Mouse (Mus musculus): ENCODE results near the gene Rubcnl. TPM values are rescaled to one million over a fixed set of nuclear protein-coding genes. Genes with fewer than 3 reads are reported as not detected.

The Rubcnl gene
- polyA plus RNA-seq, 1 experiment = 0.64 TPM

DNA sequence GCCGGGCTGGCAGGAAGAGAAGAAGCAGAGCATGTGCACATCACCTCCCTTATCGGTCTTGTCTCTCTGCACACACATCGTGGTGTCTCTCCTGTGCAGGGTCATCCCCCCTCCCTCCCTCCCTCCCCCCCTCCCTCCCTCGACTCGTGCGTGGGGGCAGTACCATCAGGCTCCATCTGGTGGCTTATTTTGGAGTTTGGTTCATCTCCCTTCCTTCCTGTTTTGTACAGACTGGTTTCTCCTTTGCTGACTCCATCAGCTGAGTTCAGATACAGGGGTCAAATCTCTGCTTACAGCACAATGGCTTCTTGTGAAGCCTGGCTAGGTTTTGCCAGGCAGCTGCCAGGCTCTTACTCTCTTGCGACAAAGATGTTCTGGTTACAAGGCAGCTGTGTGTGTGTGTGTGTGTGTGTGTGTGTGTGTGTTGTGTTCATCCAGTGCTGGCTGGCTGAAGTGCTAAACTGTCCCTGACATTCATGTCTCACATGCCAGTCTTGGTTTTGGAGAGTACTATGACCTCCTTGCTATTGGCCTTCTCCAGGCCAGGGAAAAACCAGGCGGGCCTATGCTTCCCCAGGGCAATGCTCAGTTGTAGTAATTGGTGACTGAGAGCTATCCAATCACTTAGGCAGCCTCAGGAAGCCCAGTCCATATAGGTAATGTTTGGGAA, 4.7 kb upstream of the Rubcnl start:
- Histone ChIP-seq H3K79me2 (ENCODE audit: control insufficient read depth, insufficient read depth) (no peaks in the 10 kb centered on the region), H3K4me2 (ENCODE audit: low read depth) (no peak overlapping the region), H3ac (ENCODE audit: control insufficient read depth, insufficient read length) (no peak overlapping the region), H3K36me3 (ENCODE audit: control insufficient read depth, insufficient read depth) (no peaks in the 10 kb centered on the region), H3K27me3 (ENCODE audit: control insufficient read depth, insufficient read depth, insufficient read length) (no peaks in the 10 kb centered on the region), H3K4me3 (no peak overlapping the region)
- TF ChIP-seq MYOD1 (IDR thresholded peaks at IDR 0.05; ENCODE audit: control insufficient read depth in 1 of 3, insufficient read length in 2 of 3, low read depth in 2 of 3) = peak in 1 of 3 experiments; percentile 19
- TF ChIP-seq MYOG (IDR thresholded peaks at IDR 0.05; ENCODE audit: control insufficient read depth in 1 of 3, insufficient read depth in 1 of 3, insufficient read length in 2 of 3, low read depth in 2 of 3) = peak in 1 of 3 experiments; percentile 19
- TF ChIP-seq MAX (IDR thresholded peaks at IDR 0.05; ENCODE audit: low read depth) = no peak

GRCm38 (mm10) chr14:75016715-75017020, 841 bp downstream of the Rubcnl start:
- Histone ChIP-seq H3K79me2 (ENCODE audit: control insufficient read depth, insufficient read depth) (no peaks in the 10 kb centered on the region), H3K4me3 (peak overlapping the region; percentile 33), H3K4me2 (ENCODE audit: low read depth) (peak overlapping the region; percentile 93), H3ac (ENCODE audit: control insufficient read depth, insufficient read length) (peak overlapping the region; percentile 21), H3K27me3 (ENCODE audit: control insufficient read depth, insufficient read depth, insufficient read length) (no peaks in the 10 kb centered on the region), H3K36me3 (ENCODE audit: control insufficient read depth, insufficient read depth) (no peaks in the 10 kb centered on the region)
- TF ChIP-seq MAX (IDR thresholded peaks at IDR 0.05; ENCODE audit: low read depth) (no peak), POLR2A (IDR thresholded peaks at IDR 0.05; ENCODE audit: insufficient read length, low read depth) (no peak), REST (IDR thresholded peaks at IDR 0.05; ENCODE audit: insufficient read depth, insufficient read length) (no peak), TCF12 (IDR thresholded peaks at IDR 0.05; ENCODE audit: insufficient read depth, poor library complexity, severe bottlenecking) (no peak), USF1 (IDR thresholded peaks at IDR 0.05; ENCODE audit: low read depth) (no peak), TCF3 (IDR thresholded peaks at IDR 0.05; ENCODE audit: insufficient read length, low read depth) (no peak), MYOG (IDR thresholded peaks at IDR 0.05; ENCODE audit: control insufficient read depth in 1 of 3, insufficient read depth in 1 of 3, insufficient read length in 2 of 3, low read depth in 2 of 3) (no peak)

DNA sequence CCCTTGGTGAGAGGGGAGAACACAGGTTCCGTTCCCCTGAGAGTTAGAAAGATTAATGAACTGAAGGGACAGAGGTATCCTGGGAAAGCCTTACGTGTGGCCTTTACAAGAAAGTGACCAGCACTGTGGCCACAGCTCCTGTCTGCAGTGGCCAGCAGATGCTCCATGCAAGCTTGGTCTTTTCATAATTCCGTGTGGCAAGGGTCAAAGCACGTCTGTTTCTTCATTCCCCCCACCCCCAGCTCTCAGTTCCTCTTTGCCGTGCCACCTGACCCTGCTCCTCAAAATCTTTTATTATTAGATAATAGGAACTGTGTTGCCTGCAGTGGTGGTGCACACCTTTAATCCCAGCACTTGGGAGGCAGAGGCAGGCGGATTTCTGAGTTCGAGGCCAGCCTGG, 1.4 kb downstream of the Rubcnl start:
- H3K4me2 ChIP-seq (ENCODE audit: low read depth) = no peak overlapping the region
- no peaks in the 10 kb centered on the region for H3K79me2 ChIP-seq (ENCODE audit: control insufficient read depth, insufficient read depth)
- TF ChIP-seq MYOD1 (IDR thresholded peaks at IDR 0.05; ENCODE audit: control insufficient read depth in 1 of 3, insufficient read length in 2 of 3, low read depth in 2 of 3) = no peak
- no peak for TF ChIP-seq MAX (IDR thresholded peaks at IDR 0.05; ENCODE audit: low read depth)
- no peaks in the 10 kb centered on the region for H3K27me3 ChIP-seq (ENCODE audit: control insufficient read depth, insufficient read depth, insufficient read length)
- H3ac ChIP-seq (ENCODE audit: control insufficient read depth, insufficient read length) = no peak overlapping the region
- H3K4me3 ChIP-seq = no peak overlapping the region
- H3K36me3 ChIP-seq (ENCODE audit: control insufficient read depth, insufficient read depth) = no peaks in the 10 kb centered on the region

DNA sequence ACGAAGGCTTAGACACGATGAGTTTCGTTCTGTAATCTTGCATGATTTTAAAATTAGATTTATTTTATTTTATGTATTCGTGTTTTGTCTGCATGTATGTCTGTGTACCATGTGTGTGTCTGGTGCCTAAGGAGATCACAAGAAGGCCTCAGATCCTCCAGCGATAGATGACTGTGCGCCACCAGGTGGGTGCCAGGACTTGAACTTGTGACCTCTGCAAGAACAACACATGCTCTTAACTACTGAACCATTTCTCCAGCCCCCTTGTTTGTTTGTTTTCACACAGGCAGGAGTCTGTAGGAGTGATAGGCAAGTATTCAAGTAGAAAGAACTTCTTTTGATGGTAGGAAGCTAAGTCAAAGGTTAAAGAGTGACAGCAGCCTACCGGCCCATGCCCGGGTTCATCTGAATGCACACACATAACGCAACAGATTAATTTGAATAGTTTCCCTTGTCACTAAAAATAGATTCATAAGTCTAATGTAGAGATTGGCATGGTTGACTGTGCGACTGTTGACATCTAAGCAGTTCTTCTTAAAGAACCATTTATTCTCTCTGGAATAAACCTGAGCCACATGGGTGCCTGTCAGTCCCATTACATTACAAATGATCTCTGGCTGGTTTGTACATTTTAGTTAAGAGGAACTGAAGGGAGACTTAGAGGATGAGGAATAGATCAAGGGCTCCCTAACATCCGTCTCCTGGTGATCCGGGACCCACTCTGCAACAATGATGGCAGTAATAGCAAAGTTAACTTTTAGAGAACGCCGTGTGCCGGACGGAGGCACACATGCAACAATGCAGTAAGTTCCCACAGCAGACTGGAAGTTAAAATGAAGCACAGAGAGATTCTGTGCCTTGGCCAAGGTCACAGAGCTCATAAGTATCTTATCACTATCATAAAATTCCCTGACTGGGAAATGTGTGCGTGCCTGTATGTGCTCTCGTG, 2.3 kb downstream of the Rubcnl start:
- H3K4me2 ChIP-seq (ENCODE audit: low read depth) = peak overlapping the region; percentile 49
- H3K79me2 ChIP-seq (ENCODE audit: control insufficient read depth, insufficient read depth) = no peaks in the 10 kb centered on the region
- H3K27me3 ChIP-seq (ENCODE audit: control insufficient read depth, insufficient read depth, insufficient read length) = no peaks in the 10 kb centered on the region
- no peak overlapping the region for H3ac ChIP-seq (ENCODE audit: control insufficient read depth, insufficient read length)
- H3K4me3 ChIP-seq = no peak overlapping the region
- TF ChIP-seq TCF12 (IDR thresholded peaks at IDR 0.05; ENCODE audit: insufficient read depth, poor library complexity, severe bottlenecking) = no peak
- TF ChIP-seq MYOD1 (IDR thresholded peaks at IDR 0.05; ENCODE audit: control insufficient read depth in 1 of 3, insufficient read length in 2 of 3, low read depth in 2 of 3) = no peak
- TF ChIP-seq POLR2A (IDR thresholded peaks at IDR 0.05; ENCODE audit: insufficient read length, low read depth) = no peak
- no peak for TF ChIP-seq REST (IDR thresholded peaks at IDR 0.05; ENCODE audit: insufficient read depth, insufficient read length)
- no peak for TF ChIP-seq MAX (IDR thresholded peaks at IDR 0.05; ENCODE audit: low read depth)
- TF ChIP-seq MYOG (IDR thresholded peaks at IDR 0.05; ENCODE audit: control insufficient read depth in 1 of 3, insufficient read depth in 1 of 3, insufficient read length in 2 of 3, low read depth in 2 of 3) = no peak
- TF ChIP-seq POLR2AphosphoS2 (IDR thresholded peaks at IDR 0.05; ENCODE audit: insufficient read length, low read depth) = no peak
- no peak for TF ChIP-seq TCF3 (IDR thresholded peaks at IDR 0.05; ENCODE audit: insufficient read length, low read depth)
- TF ChIP-seq USF1 (IDR thresholded peaks at IDR 0.05; ENCODE audit: low read depth) = no peak
- TF ChIP-seq E2F4 (IDR thresholded peaks at IDR 0.05; ENCODE audit: insufficient read depth) = no peak
- TF ChIP-seq SRF (IDR thresholded peaks at IDR 0.05; ENCODE audit: control insufficient read depth, insufficient read length, low read depth) = no peak
- no peak for TF ChIP-seq CEBPB (IDR thresholded peaks at IDR 0.05; ENCODE audit: insufficient read depth, poor library complexity, severe bottlenecking)
- no peaks in the 10 kb centered on the region for H3K36me3 ChIP-seq (ENCODE audit: control insufficient read depth, insufficient read depth)

- peak overlapping the region; percentile 49 for H3K4me2 ChIP-seq (ENCODE audit: low read depth)
- no peak overlapping the region for H3K4me3 ChIP-seq
- H3K36me3 ChIP-seq (ENCODE audit: control insufficient read depth, insufficient read depth) = no peaks in the 10 kb centered on the region
- no peaks in the 10 kb centered on the region for H3K27me3 ChIP-seq (ENCODE audit: control insufficient read depth, insufficient read depth, insufficient read length)
- TF ChIP-seq POLR2AphosphoS2 (IDR thresholded peaks at IDR 0.05; ENCODE audit: insufficient read length, low read depth) (no peak), CEBPB (IDR thresholded peaks at IDR 0.05; ENCODE audit: insufficient read depth, poor library complexity, severe bottlenecking) (no peak), USF1 (IDR thresholded peaks at IDR 0.05; ENCODE audit: low read depth) (no peak), E2F4 (IDR thresholded peaks at IDR 0.05; ENCODE audit: insufficient read depth) (no peak), TCF3 (IDR thresholded peaks at IDR 0.05; ENCODE audit: insufficient read length, low read depth) (no peak), MAX (IDR thresholded peaks at IDR 0.05; ENCODE audit: low read depth) (no peak), SRF (IDR thresholded peaks at IDR 0.05; ENCODE audit: control insufficient read depth, insufficient read length, low read depth) (no peak), TCF12 (IDR thresholded peaks at IDR 0.05; ENCODE audit: insufficient read depth, poor library complexity, severe bottlenecking) (no peak), MYOG (IDR thresholded peaks at IDR 0.05; ENCODE audit: control insufficient read depth in 1 of 3, insufficient read depth in 1 of 3, insufficient read length in 2 of 3, low read depth in 2 of 3) (no peak), MYOD1 (IDR thresholded peaks at IDR 0.05; ENCODE audit: control insufficient read depth in 1 of 3, insufficient read length in 2 of 3, low read depth in 2 of 3) (no peak), REST (IDR thresholded peaks at IDR 0.05; ENCODE audit: insufficient read depth, insufficient read length) (no peak), POLR2A (IDR thresholded peaks at IDR 0.05; ENCODE audit: insufficient read length, low read depth) (no peak)
- H3ac ChIP-seq (ENCODE audit: control insufficient read depth, insufficient read length) = no peak overlapping the region
- no peaks in the 10 kb centered on the region for H3K79me2 ChIP-seq (ENCODE audit: control insufficient read depth, insufficient read depth)
Observed at GRCm38 (mm10) chr14:75018829-75019228, 3.0 kb downstream of the Rubcnl start.
